Mouse (Mus musculus) forebrain, embryonic 13.5 days (tissue): Measurements from ENCODE around the gene Smad1. TPM values are rescaled to one million over a fixed set of nuclear protein-coding genes. Genes with fewer than 3 reads are reported as not detected.

Source experiments
- polyA plus RNA-seq: library from polyadenylated mRNA; unstranded; fragments of >200 nt; fragmentation: Nextera tagmentation; extraction: Ambion mirVana; gene quantifications from 2 replicates; pipeline ENCODE4 v1.2.1, GENCODE M21; 2015

The Smad1 gene
- polyA plus RNA-seq, 1 experiment from 2014 or later, result 50.9 TPM

Other genes with a start within 250 kb of the Smad1 start
- not detected in 2 replicates for gene 1700011L22Rik, start 150.9 kb downstream of the Smad1 start, polyA plus RNA-seq
- gene Mmaa, start 104.6 kb downstream of the Smad1 start, polyA plus RNA-seq, result 20.4 and 23.0 TPM in 2 replicates
- 12.3 and 14.8 TPM in 2 replicates for gene Otud4, start 240.1 kb upstream of the Smad1 start, polyA plus RNA-seq